Mouse (Mus musculus) CH12.LX (cell line): ENCODE results near the gene Nasp.

Experiments
- CTCF ChIP-seq, 2 experiments: IDR thresholded peaks in 1 of 2; conservative IDR thresholded peaks in 1 of 2; 2 replicates each; pipeline ENCODE4 v1.5.1; 2011 to 2012; ENCODE audit warnings: low read depth in 2 of 2, low read length in 2 of 2, improper control_type of control experiment in 1 of 2, inconsistent platforms in 1 of 2, mild to moderate bottlenecking in 1 of 2, moderate library complexity in 1 of 2
- EP300 ChIP-seq: IDR thresholded peaks from 2 replicates; pipeline ENCODE4 v1.6.1; 2011; ENCODE audit warnings: low read length, improper control_type of control experiment
- HCFC1 ChIP-seq: IDR thresholded peaks from 2 replicates; pipeline ENCODE4 v1.6.1; 2012; ENCODE audit warnings: low read depth, mild to moderate bottlenecking, inconsistent platforms, low read length, improper control_type of control experiment
- KAT2A ChIP-seq: IDR thresholded peaks from 2 replicates; pipeline ENCODE4 v1.6.1; 2012; ENCODE audit warnings: low read length, improper control_type of control experiment, inconsistent platforms; ENCODE audit not compliant: insufficient replicate concordance
- POLR2A ChIP-seq: IDR thresholded peaks from 2 replicates; pipeline ENCODE4 v1.6.1; 2011; ENCODE audit warnings: low read depth, mild to moderate bottlenecking, improper control_type of control experiment, low read length
- USF1 ChIP-seq: IDR thresholded peaks from 2 replicates; pipeline ENCODE4 v1.6.1; 2014; ENCODE audit warnings: low read depth, mild to moderate bottlenecking, inconsistent platforms, low read length, improper control_type of control experiment
- ZNF384 ChIP-seq: IDR thresholded peaks from 2 replicates; pipeline ENCODE4 v1.6.1; 2012; ENCODE audit warnings: low read depth, low read length, improper control_type of control experiment, inconsistent platforms

DNA sequence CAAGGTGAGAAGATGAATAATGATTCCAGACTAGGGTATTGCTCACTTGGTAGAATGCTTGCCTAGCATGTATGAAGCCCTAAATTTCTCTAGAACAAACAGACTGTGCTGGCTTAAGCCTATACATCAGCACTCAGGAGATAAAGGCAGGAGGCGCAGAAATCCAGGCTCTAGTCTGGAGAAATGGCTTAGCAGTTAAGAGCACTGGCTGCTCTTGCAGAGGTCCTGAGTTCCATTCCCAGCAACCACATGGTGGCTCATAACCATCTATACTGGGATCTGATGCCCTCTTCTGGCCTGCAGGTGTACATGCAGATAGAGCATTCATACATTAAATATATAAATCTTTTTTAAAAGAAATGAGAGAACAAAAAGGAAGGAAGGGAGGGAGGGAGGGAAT is 14.3 kb upstream of the Nasp start:
- TF ChIP-seq ZNF384 (no peak), CTCF (conservative IDR thresholded peaks at IDR 0.05 in 1 of 2, IDR thresholded peaks at IDR 0.05 in 1 of 2; ENCODE audit: low read depth in 2 of 2, low read length in 2 of 2) (peak in 1 of 2 experiments; percentile 35; a peak in 2 of 4 replicates), EP300 (no peak), KAT2A (no peak), POLR2A (no peak), HCFC1 (no peak), USF1 (no peak)
